Mouse (Mus musculus) embryonic facial prominence, embryonic 11.5 days (tissue): ENCODE measurements around the gene Xylt1. TPM values are rescaled to one million over a fixed set of nuclear protein-coding genes. Genes with fewer than 3 reads are reported as not detected.

Experiments
- ATAC-seq: fragments of 200-750 bp; cut with Nextera tagmentation; replicated peaks from 2 replicates; pipeline ENCODE4 v1.8.0; 2017; ENCODE audit warnings: low read depth; ENCODE audit not compliant: insufficient number of reproducible peaks, low FRiP score, low TSS enrichment
- DNase-seq: peaks from one replicate; pipeline ENCODE4 v3.0.0-alpha.2; 2015; ENCODE audit warnings: low spot score
- H3K27ac ChIP-seq: fragments of 300-500 bp; sonication (generic); replicated peaks from 2 replicates; pipeline ENCODE4 v1.5.1; 2014; ENCODE audit warnings: mild to moderate bottlenecking, low read depth, low read length, control low read depth
- H3K27me3 ChIP-seq: fragments of 300-500 bp; sonication (generic); 2 replicates; pipeline ENCODE4 v1.6.1; 2014; ENCODE audit warnings: mild to moderate bottlenecking, low read length, moderate library complexity, mixed read lengths; ENCODE audit not compliant: control insufficient read depth, insufficient read depth
- H3K36me3 ChIP-seq: fragments of 300-500 bp; sonication (generic); replicated peaks from 2 replicates; pipeline ENCODE4 v1.6.1; 2014; ENCODE audit warnings: low read depth, mild to moderate bottlenecking, low read length, moderate library complexity, mixed read lengths; ENCODE audit not compliant: control insufficient read depth, insufficient read depth
- H3K4me1 ChIP-seq: fragments of 300-500 bp; sonication (generic); 2 replicates; pipeline ENCODE4 v1.6.1; 2014; ENCODE audit warnings: low read length, mixed read lengths; ENCODE audit not compliant: control insufficient read depth, insufficient read depth
- H3K4me2 ChIP-seq: fragments of 300-500 bp; sonication (generic); 2 replicates; pipeline ENCODE4 v1.6.1; 2014; ENCODE audit warnings: low read depth, mild to moderate bottlenecking, control low read depth, low read length, moderate library complexity
- H3K4me3 ChIP-seq: fragments of 300-500 bp; sonication (generic); 2 replicates; pipeline ENCODE4 v1.5.1; 2014; ENCODE audit warnings: low read depth, low read length, control low read depth
- H3K9ac ChIP-seq: fragments of 300-500 bp; sonication (generic); replicated peaks from 2 replicates; pipeline ENCODE4 v1.6.1; 2014; ENCODE audit warnings: mild to moderate bottlenecking, control low read depth, low read length
- H3K9me3 ChIP-seq: fragments of 300-500 bp; sonication (generic); replicated peaks from 2 replicates; pipeline ENCODE4 v1.6.1; 2016; ENCODE audit warnings: mild to moderate bottlenecking, low read length, inconsistent platforms, mixed read lengths; ENCODE audit not compliant: control insufficient read depth
- WGBS: fragments of 180-500 bp; shearing (Covaris S2); extraction: QIAGEN DNeasy Blood & Tissue Kit; methylation state at CpG from one replicate; pipeline ENCODE4 v1.1.7; 2014; 5-methylcytosine and 5-hydroxymethylcytosine counted together
- polyA plus RNA-seq: library from polyadenylated mRNA; unstranded; fragments of >200 nt; fragmentation: Nextera tagmentation; extraction: Ambion mirVana; gene quantifications from 2 replicates; pipeline ENCODE4 v1.2.1, GENCODE M21; 2014

Xylt1 gene
- polyA plus RNA-seq, 1 experiment from 2014 or later, result 1.4 TPM

- no peaks in the 10 kb centered on the region for H3K4me1 ChIP-seq
- H3K27ac ChIP-seq, result no peak overlapping the region
- no peak overlapping the region for H3K9ac ChIP-seq
- DNase-seq, result no peak
- WGBS, result 75% methylated on average over 4 of the region's 4 CpGs
- no peaks in the 10 kb centered on the region for H3K27me3 ChIP-seq
- no peak for ATAC-seq
- no peaks in the 10 kb centered on the region for H3K9me3 ChIP-seq
- H3K4me3 ChIP-seq, result no peak overlapping the region
- no peak overlapping the region for H3K4me2 ChIP-seq
- no peaks in the 10 kb centered on the region for H3K36me3 ChIP-seq
Observed at GRCm38 (mm10) chr7:117386376-117386775, 5.6 kb downstream of the Xylt1 start.

DNA sequence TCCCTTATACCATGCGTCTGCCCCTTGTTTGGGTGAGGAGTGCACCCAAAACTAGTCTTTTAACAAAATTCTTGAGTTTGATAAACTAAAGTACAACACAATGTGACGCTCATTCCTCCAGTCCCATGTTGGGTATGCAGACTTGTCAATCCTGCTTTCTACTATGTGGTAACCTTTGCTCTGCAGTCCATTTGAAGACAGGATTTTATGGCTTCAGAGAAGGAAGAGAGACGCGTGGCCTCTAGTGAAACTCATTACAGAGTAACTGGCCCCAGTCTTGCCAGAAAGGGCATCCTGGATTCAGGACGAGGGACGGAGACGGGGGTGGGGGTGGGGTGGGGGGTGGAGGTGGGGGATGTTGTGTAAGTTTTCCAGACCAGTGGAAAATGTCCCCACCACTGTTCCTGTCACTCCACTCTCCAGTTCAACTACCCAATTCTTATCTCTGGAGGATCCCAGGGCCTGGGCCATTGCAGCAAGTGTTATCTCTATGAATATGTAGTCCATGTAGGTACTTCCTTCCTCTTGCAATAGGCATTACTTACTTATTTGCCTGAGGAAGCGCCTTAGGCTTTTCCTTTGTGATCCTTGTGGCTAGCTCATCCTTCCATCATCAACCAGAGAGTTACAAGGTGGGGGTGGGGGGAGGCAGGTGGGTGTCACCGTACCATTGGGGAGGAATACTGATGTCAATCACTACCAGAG is 7.7 kb downstream of the Xylt1 start:
- no peak overlapping the region for H3K9ac ChIP-seq
- H3K4me2 ChIP-seq, result no peak overlapping the region
- H3K9me3 ChIP-seq, result no peaks in the 10 kb centered on the region
- no peak for DNase-seq
- WGBS, result 87% methylated on average over 9 of the region's 9 CpGs
- H3K4me3 ChIP-seq, result no peak overlapping the region
- H3K4me1 ChIP-seq, result no peaks in the 10 kb centered on the region
- no peaks in the 10 kb centered on the region for H3K27me3 ChIP-seq
- H3K36me3 ChIP-seq, result no peaks in the 10 kb centered on the region
- ATAC-seq, result no peak
- no peak overlapping the region for H3K27ac ChIP-seq

DNA sequence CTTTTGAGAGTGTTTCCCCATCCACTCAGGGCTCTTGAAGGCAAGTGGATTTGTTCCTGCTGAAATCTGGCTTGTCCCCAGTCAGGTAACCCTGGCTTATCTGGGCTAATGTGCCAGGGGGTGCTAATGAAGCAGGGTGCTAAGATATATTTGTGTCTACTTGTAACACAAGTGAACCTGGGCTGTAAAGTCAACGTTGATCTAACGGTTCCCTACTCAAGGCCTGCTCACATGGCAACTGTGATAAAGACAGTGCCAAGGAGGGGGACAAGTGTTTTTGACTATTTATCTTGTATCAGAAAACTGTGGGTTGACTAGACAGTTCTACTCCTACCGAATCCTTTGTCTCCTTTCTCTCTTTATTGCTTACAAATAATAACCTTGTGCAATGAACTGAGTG is 8.3 kb downstream of the Xylt1 start:
- Histone ChIP-seq H3K4me2 (no peak overlapping the region), H3K36me3 (no peaks in the 10 kb centered on the region), H3K27ac (no peak overlapping the region), H3K9ac (no peak overlapping the region), H3K27me3 (no peaks in the 10 kb centered on the region), H3K4me3 (no peak overlapping the region), H3K4me1 (no peaks in the 10 kb centered on the region), H3K9me3 (no peaks in the 10 kb centered on the region)
- no peak for ATAC-seq
- 84% methylated on average over 3 of the region's 3 CpGs for WGBS
- no peak for DNase-seq

DNA sequence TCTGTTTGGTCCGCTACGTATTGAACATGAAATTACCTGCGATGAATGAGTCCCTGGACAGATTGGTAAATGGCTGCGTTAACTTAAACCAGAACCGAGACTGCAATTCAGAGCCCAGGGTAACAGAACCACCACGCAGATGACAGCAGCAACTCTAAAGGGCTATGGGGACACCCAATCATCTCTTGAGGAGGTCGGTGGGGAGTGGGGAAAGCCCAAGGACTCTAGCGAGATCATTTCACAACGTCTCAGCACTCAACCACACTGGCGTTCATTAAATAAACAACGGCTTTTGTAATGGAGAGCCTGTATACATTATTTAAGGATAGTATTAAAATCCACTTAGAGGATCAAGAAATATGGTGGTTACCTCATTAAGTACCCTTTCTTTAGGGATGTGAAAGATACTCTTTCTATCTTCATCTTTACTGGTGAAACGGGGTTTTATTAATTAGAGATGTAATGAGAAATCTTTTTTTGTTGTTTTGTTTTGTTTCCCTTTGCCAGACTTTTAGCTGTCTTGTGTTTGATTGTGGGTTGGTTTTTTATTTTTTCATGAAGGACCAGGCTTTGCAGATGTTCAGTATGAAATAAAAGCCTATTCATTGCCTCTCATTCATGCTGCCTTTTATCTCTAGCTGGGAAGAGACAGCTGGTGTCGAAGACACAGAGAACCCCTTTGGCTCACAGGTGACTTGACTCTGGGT is 12.2 kb downstream of the Xylt1 start:
- H3K4me3 ChIP-seq, result no peak overlapping the region
- H3K4me2 ChIP-seq, result no peak overlapping the region
- 81% methylated on average over 13 of the region's 13 CpGs for WGBS
- no peak for ATAC-seq
- no peaks in the 10 kb centered on the region for H3K4me1 ChIP-seq
- DNase-seq, result no peak
- no peaks in the 10 kb centered on the region for H3K27me3 ChIP-seq
- no peaks in the 10 kb centered on the region for H3K9me3 ChIP-seq
- no peaks in the 10 kb centered on the region for H3K36me3 ChIP-seq
- no peak overlapping the region for H3K9ac ChIP-seq
- H3K27ac ChIP-seq, result no peak overlapping the region

GRCm38 (mm10) chr7:117393976-117394375 is 13.2 kb downstream of the Xylt1 start:
- no peak for ATAC-seq

DNA sequence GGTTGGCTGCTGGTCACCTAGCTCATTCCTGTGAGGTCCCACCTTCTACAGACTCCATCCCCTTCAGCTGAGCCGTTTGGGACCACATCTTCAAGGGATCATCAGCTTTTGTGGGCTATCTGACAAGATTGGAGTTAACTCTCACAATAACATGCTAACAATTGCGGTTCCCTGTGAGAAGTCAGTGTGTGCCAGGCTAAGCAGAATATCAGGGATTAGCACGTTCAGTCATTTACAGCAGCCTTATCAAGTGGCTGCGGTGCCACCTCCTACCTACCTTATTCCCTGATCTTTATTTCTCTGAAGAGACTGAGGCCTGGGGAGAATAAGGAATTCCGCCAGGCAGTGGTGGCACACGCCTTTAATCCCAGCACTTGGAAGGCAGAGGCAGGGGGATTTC is 13.6 kb downstream of the Xylt1 start:
- H3K36me3 ChIP-seq, result no peaks in the 10 kb centered on the region
- no peaks in the 10 kb centered on the region for H3K9me3 ChIP-seq
- H3K9ac ChIP-seq, result no peak overlapping the region
- ATAC-seq (no peak), DNase-seq (no peak)
- no peak overlapping the region for H3K4me3 ChIP-seq
- H3K27ac ChIP-seq, result no peak overlapping the region
- no peak overlapping the region for H3K4me2 ChIP-seq
- no peaks in the 10 kb centered on the region for H3K4me1 ChIP-seq
- 89% methylated on average over 6 of the region's 6 CpGs for WGBS
- no peaks in the 10 kb centered on the region for H3K27me3 ChIP-seq

More at GRCm38 (mm10) chr7:117393976-117394375, 13.2 kb downstream of the Xylt1 start:
- Histone ChIP-seq H3K4me1 (no peaks in the 10 kb centered on the region), H3K9ac (no peak overlapping the region), H3K9me3 (no peaks in the 10 kb centered on the region), H3K4me2 (no peak overlapping the region), H3K36me3 (no peaks in the 10 kb centered on the region), H3K27ac (no peak overlapping the region), H3K4me3 (no peak overlapping the region), H3K27me3 (no peaks in the 10 kb centered on the region)
- WGBS, result 71% methylated on average over 4 of the region's 4 CpGs
- no peak for DNase-seq

DNA sequence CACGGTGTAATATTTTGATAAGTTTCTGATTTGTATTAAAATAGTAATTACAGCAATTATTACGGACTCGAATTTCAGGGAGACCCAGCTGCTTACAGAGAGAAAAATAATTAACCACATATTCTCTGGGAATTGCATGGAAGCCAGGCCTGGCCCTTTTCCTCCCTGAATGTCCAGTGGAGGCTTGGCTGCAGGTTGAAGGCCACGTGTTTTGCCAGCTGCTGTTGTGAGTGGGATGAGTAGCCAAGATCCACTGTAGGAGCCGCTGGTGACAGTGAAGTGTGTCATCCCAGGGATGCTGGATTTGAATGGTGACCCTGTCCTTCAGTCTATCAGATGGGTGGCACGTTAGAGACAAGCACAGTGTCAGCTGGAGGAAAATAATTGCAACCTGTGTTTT is 14.7 kb downstream of the Xylt1 start:
- Histone ChIP-seq H3K27me3 (no peaks in the 10 kb centered on the region), H3K4me1 (no peaks in the 10 kb centered on the region), H3K9ac (no peak overlapping the region), H3K36me3 (no peaks in the 10 kb centered on the region), H3K27ac (no peak overlapping the region), H3K4me2 (no peak overlapping the region), H3K4me3 (no peak overlapping the region), H3K9me3 (no peaks in the 10 kb centered on the region)
- no peak for DNase-seq
- ATAC-seq, result no peak
- WGBS, result 71% methylated on average over 6 of the region's 6 CpGs

DNA sequence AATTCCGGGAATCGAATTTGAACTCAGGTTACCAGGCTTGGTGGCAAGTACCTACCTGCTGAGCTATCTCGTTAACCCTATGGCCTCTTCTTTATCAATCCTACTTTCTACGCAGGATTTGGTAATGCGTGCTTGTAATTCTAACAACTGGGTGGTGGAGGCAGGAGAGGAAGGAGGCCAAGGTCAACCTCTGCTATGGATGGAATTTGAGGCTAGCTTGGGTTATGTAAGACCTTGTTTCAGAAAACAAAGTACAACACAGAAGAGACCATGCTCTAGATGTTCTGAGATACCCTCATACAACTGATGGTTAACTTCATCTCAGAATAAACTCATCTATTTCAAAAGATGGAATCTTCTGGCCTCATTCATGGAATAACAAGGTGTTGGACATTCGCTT is 17.1 kb downstream of the Xylt1 start:
- H3K9me3 ChIP-seq, result no peaks in the 10 kb centered on the region
- H3K4me1 ChIP-seq, result no peaks in the 10 kb centered on the region
- WGBS, result 87% methylated on average over 6 of the region's 6 CpGs
- no peak for ATAC-seq
- no peaks in the 10 kb centered on the region for H3K36me3 ChIP-seq
- H3K27me3 ChIP-seq, result no peaks in the 10 kb centered on the region
- DNase-seq, result no peak
- no peak overlapping the region for H3K27ac ChIP-seq
- no peak overlapping the region for H3K4me2 ChIP-seq
- no peak overlapping the region for H3K9ac ChIP-seq
- no peak overlapping the region for H3K4me3 ChIP-seq
